8 mouse cellular contexts compared by ENCODE assay signal in the genomic region with DNA sequence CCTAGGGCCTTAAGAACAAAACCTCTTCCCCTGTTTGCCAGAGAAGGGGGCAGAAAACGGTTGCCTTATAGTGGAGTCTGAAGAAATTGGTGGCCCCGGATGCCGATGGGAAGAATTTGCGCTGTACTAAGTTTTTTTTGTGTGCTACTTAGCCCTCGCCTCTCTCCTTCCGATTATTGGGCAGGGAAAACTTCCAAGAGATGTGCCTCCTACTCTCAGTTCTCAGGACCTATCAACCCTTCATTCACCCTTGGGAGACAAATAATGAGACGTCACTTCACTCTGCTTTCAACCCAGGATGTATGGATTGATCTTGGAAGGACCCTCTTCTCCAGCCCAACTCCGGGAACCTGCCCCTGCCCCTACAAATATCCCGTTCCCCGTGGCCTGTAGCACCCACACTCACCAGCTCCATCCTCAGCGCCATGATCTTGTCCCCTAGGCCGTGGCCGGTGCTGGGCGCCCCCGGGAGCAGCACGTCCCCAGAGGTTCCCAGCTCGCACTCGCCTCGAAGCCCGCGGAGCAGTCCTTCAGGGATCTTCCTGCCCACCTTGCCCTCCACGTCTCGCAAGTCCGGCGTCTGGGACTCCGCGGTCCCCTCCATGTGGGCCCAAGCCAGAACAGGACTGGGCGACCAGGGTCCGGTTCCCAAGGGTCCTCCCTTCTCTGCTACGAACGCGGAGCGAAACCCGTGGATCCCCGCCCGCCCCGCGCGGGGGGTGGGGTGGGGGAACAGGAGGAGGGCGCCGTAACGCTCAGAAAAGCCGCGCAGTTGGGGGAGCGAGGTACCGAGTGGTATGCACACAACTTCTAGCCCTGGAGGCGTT. TPM values are rescaled to one million over a fixed set of nuclear protein-coding genes. Genes with fewer than 3 reads are reported as not detected.
DNase-seq lines count a peak whose midpoint lies in the region; ATAC-seq and TF ChIP-seq lines count a peak whose summit lies in the region.

No protein-coding gene starts in this region.

- H3K4me2 ChIP-seq in forebrain, embryonic 11.5 days (ENCODE audit: low read depth, low read length, severe bottlenecking) = peak overlapping the region; percentile 92
- H3K4me2 ChIP-seq in heart, embryonic 16.5 days (ENCODE audit: low read depth, low read length) = peak overlapping the region; percentile 94
- peak overlapping the region; percentile 67 for H3K4me2 ChIP-seq in liver, embryonic 16.5 days (ENCODE audit: low read depth, low read length)
- H3K4me2 ChIP-seq in neural tube, embryonic 13.5 days = peak overlapping the region; percentile 97

- TF ChIP-seq POLR2A in bone marrow macrophage, adult 2 months (IDR thresholded peaks at IDR 0.05; ENCODE audit: borderline replicate concordance, low read depth, low read length) = no peak

- H3K9ac ChIP-seq in forebrain, embryonic 11.5 days (ENCODE audit: low read length) = peak overlapping the region; percentile 77
- peak overlapping the region; percentile 84 for H3K9ac ChIP-seq in heart, embryonic 16.5 days (ENCODE audit: low read length)
- H3K9ac ChIP-seq in liver, embryonic 16.5 days (ENCODE audit: low read depth, low read length) = peak overlapping the region; percentile 55; the same call in 1 of the 2 replicates
- peak overlapping the region; percentile 80 for H3K9ac ChIP-seq in neural tube, embryonic 13.5 days

- peak overlapping the region; percentile 62 for H3K4me3 ChIP-seq in bone marrow macrophage, adult 2 months (ENCODE audit: insufficient read depth, low read length)
- H3K4me3 ChIP-seq in forebrain, embryonic 11.5 days (ENCODE audit: low read depth, low read length) = peak overlapping the region; percentile 63
- H3K4me3 ChIP-seq in heart, embryonic 16.5 days (ENCODE audit: low read length) = peak overlapping the region; percentile 82
- peak overlapping the region; percentile 55 for H3K4me3 ChIP-seq in liver, embryonic 16.5 days (ENCODE audit: low read depth, low read length)
- peak overlapping the region; percentile 58 for H3K4me3 ChIP-seq in neural tube, embryonic 13.5 days

- 0 out of 2 replicates have a peak, but pooled peaks cover 2% of the 10 kb centered on the region for H3K4me1 ChIP-seq in bone marrow macrophage, adult 2 months (ENCODE audit: control insufficient read depth, insufficient read depth, low read length)
- peaks cover 2% of the 10 kb centered on the region; the same call in 1 of the 2 replicates for H3K4me1 ChIP-seq in forebrain, embryonic 11.5 days (replicated peaks; ENCODE audit: control insufficient read depth, insufficient read depth, low read length)
- H3K4me1 ChIP-seq in heart, embryonic 16.5 days (ENCODE audit: control insufficient read depth, insufficient read depth, low read length) = peaks cover 7% of the 10 kb centered on the region
- H3K4me1 ChIP-seq in liver, embryonic 16.5 days (ENCODE audit: control insufficient read depth, low read depth, low read length) = peaks cover 3% of the 10 kb centered on the region; the same call in 1 of the 2 replicates
- H3K4me1 ChIP-seq in neural tube, embryonic 13.5 days (replicated peaks) = peaks cover 18% of the 10 kb centered on the region

- no peak for TF ChIP-seq CTCF in bone marrow macrophage, adult 2 months (IDR thresholded peaks at IDR 0.05; ENCODE audit: low read depth, low read length)

- DNase-seq in CD8-positive naive resting alpha-beta T cell, adult 2 months (ENCODE audit: low read depth in 2 of 2, low spot score in 2 of 2) = peak; percentile 27 to 30
- DNase-seq in forebrain, embryonic 11.5 days (ENCODE audit: low spot score) = peak; percentile 79
- DNase-seq in kidney, postnatal 10 days = peak; percentile 83
- DNase-seq in testis, postnatal 14 days (ENCODE audit: low spot score) = peak; percentile 72

- H3K9me3 ChIP-seq in forebrain, embryonic 11.5 days (ENCODE audit: control insufficient read depth, low read length) = no peaks in the 10 kb centered on the region
- H3K9me3 ChIP-seq in heart, embryonic 16.5 days (replicated peaks; ENCODE audit: control insufficient read depth, low read length) = 0 out of 2 replicates have a peak, but pooled peaks cover 2% of the 10 kb centered on the region
- no peaks in the 10 kb centered on the region; the same call in 1 of the 2 replicates for H3K9me3 ChIP-seq in liver, embryonic 16.5 days (replicated peaks; ENCODE audit: control insufficient read depth, low read length)
- no peaks in the 10 kb centered on the region for H3K9me3 ChIP-seq in neural tube, embryonic 13.5 days

- peak; percentile 75 for ATAC-seq in forebrain, embryonic 11.5 days (replicated peaks; ENCODE audit: low FRiP score)
- peak; percentile 79 for ATAC-seq in heart, embryonic 16.5 days (replicated peaks; ENCODE audit: extremely low read depth, insufficient read depth, low FRiP score)
- peak; percentile 47; the same call in 1 of the 2 replicates for ATAC-seq in liver, embryonic 16.5 days (ENCODE audit: low read depth)
- ATAC-seq in neural tube, embryonic 13.5 days (ENCODE audit: low read depth) = peak; percentile 63

- WGBS in forebrain, embryonic 11.5 days = under 1% methylated on average over 40 of the region's 47 CpGs
- under 1% methylated on average over 45 of the region's 47 CpGs for WGBS in heart, embryonic 16.5 days
- 1% methylated on average over 47 of the region's 47 CpGs for WGBS in liver, embryonic 16.5 days (ENCODE audit: insufficient replicate concordance)
- WGBS in neural tube, embryonic 13.5 days = under 1% methylated on average over 47 of the region's 47 CpGs

- peaks cover 3% of the 10 kb centered on the region for H3K27me3 ChIP-seq in forebrain, embryonic 11.5 days (ENCODE audit: control insufficient read depth, insufficient read depth, low read length)
- no peaks in the 10 kb centered on the region for H3K27me3 ChIP-seq in heart, embryonic 16.5 days (ENCODE audit: control insufficient read depth, insufficient read depth, low read length)
- H3K27me3 ChIP-seq in liver, embryonic 16.5 days (ENCODE audit: control insufficient read depth, insufficient read depth, low read depth, low read length) = peaks cover 32% of the 10 kb centered on the region
- peaks cover 25% of the 10 kb centered on the region for H3K27me3 ChIP-seq in neural tube, embryonic 13.5 days

- no peak overlapping the region for H3K27ac ChIP-seq in bone marrow macrophage, adult 2 months (ENCODE audit: insufficient read depth, low read depth, low read length)
- no peak overlapping the region for H3K27ac ChIP-seq in forebrain, embryonic 11.5 days (ENCODE audit: low read depth, low read length)
- H3K27ac ChIP-seq in heart, embryonic 16.5 days (ENCODE audit: low read length) = 0 out of 2 replicates have a peak overlapping the region, but pooled peaks have one; percentile 4
- H3K27ac ChIP-seq in liver, embryonic 16.5 days (ENCODE audit: low read length) = no peak overlapping the region
- no peak overlapping the region for H3K27ac ChIP-seq in neural tube, embryonic 13.5 days (replicated peaks)

- no peaks in the 10 kb centered on the region for H3K36me3 ChIP-seq in forebrain, embryonic 11.5 days (ENCODE audit: control insufficient read depth, insufficient read depth, low read length)
- H3K36me3 ChIP-seq in heart, embryonic 16.5 days (ENCODE audit: control insufficient read depth, insufficient read depth) = no peaks in the 10 kb centered on the region
- H3K36me3 ChIP-seq in liver, embryonic 16.5 days (ENCODE audit: control insufficient read depth, insufficient read depth) = no peaks in the 10 kb centered on the region
- H3K36me3 ChIP-seq in neural tube, embryonic 13.5 days = no peaks in the 10 kb centered on the region

RNA-seq across cellular contexts. Expression of a gene that starts 7.0 kb away (rescaled TPM):
- polyA plus RNA-seq in bone marrow macrophage, adult 2 months (2012; ENCODE audit: insufficient read depth, insufficient read length, missing spikeins) = 0.12 and 0.13 TPM in 2 replicates
- 2.3 and 2.8 TPM in 2 replicates for polyA plus RNA-seq in forebrain, embryonic 11.5 days (2014; fragmentation: Nextera tagmentation; extraction: Ambion mirVana)
- 2.3 and 2.9 TPM in 2 replicates for polyA plus RNA-seq in heart, embryonic 16.5 days (2015; fragmentation: Nextera tagmentation; extraction: Ambion mirVana)
- polyA plus RNA-seq in liver, embryonic 16.5 days (2015; fragmentation: Nextera tagmentation; extraction: Ambion mirVana) = 0.26 and 0.38 TPM in 2 replicates
- 1.7 and 2.0 TPM in 2 replicates for polyA plus RNA-seq in neural tube, embryonic 13.5 days (2015; fragmentation: Nextera tagmentation; extraction: Ambion mirVana)

RNA-seq across cellular contexts. Expression of a gene that starts 20.5 kb away (rescaled TPM):
- 22.3 and 24.0 TPM in 2 replicates for polyA plus RNA-seq in bone marrow macrophage, adult 2 months (2012; ENCODE audit: insufficient read depth, insufficient read length, missing spikeins)
- polyA plus RNA-seq in forebrain, embryonic 11.5 days (2014; fragmentation: Nextera tagmentation; extraction: Ambion mirVana) = 54.9 and 58.8 TPM in 2 replicates
- polyA plus RNA-seq in heart, embryonic 16.5 days (2015; fragmentation: Nextera tagmentation; extraction: Ambion mirVana) = 60.2 and 68.8 TPM in 2 replicates
- polyA plus RNA-seq in liver, embryonic 16.5 days (2015; fragmentation: Nextera tagmentation; extraction: Ambion mirVana) = 10.4 and 11.8 TPM in 2 replicates
- 58.9 and 59.9 TPM in 2 replicates for polyA plus RNA-seq in neural tube, embryonic 13.5 days (2015; fragmentation: Nextera tagmentation; extraction: Ambion mirVana)

RNA-seq across cellular contexts. Expression of a gene that starts 20.6 kb away (rescaled TPM):
- polyA plus RNA-seq in bone marrow macrophage, adult 2 months (2012; ENCODE audit: insufficient read depth, insufficient read length, missing spikeins) = 10.0 and 11.7 TPM in 2 replicates
- 79.1 and 79.2 TPM in 2 replicates for polyA plus RNA-seq in forebrain, embryonic 11.5 days (2014; fragmentation: Nextera tagmentation; extraction: Ambion mirVana)
- polyA plus RNA-seq in heart, embryonic 16.5 days (2015; fragmentation: Nextera tagmentation; extraction: Ambion mirVana) = 18.5 and 20.2 TPM in 2 replicates
- polyA plus RNA-seq in liver, embryonic 16.5 days (2015; fragmentation: Nextera tagmentation; extraction: Ambion mirVana) = 23.1 and 23.7 TPM in 2 replicates
- polyA plus RNA-seq in neural tube, embryonic 13.5 days (2015; fragmentation: Nextera tagmentation; extraction: Ambion mirVana) = 7.7 and 9.2 TPM in 2 replicates

RNA-seq across cellular contexts. Expression of a gene that starts 23.3 kb away (rescaled TPM):
- polyA plus RNA-seq in bone marrow macrophage, adult 2 months (2012; ENCODE audit: insufficient read depth, insufficient read length, missing spikeins) = not detected in 2 replicates
- 0.19 TPM in 1 of 2 replicates, not detected in the other for polyA plus RNA-seq in forebrain, embryonic 11.5 days (2014; fragmentation: Nextera tagmentation; extraction: Ambion mirVana)
- 1.9 and 3.2 TPM in 2 replicates for polyA plus RNA-seq in heart, embryonic 16.5 days (2015; fragmentation: Nextera tagmentation; extraction: Ambion mirVana)
- 0.27 TPM in 1 of 2 replicates, not detected in the other for polyA plus RNA-seq in liver, embryonic 16.5 days (2015; fragmentation: Nextera tagmentation; extraction: Ambion mirVana)
- not detected in 2 replicates for polyA plus RNA-seq in neural tube, embryonic 13.5 days (2015; fragmentation: Nextera tagmentation; extraction: Ambion mirVana)

RNA-seq across cellular contexts. Expression of a gene that starts 29.1 kb away (rescaled TPM):
- polyA plus RNA-seq in bone marrow macrophage, adult 2 months (2012; ENCODE audit: insufficient read depth, insufficient read length, missing spikeins) = not detected in 2 replicates
- polyA plus RNA-seq in forebrain, embryonic 11.5 days (2014; fragmentation: Nextera tagmentation; extraction: Ambion mirVana) = not detected in 2 replicates
- not detected in 2 replicates for polyA plus RNA-seq in heart, embryonic 16.5 days (2015; fragmentation: Nextera tagmentation; extraction: Ambion mirVana)
- polyA plus RNA-seq in liver, embryonic 16.5 days (2015; fragmentation: Nextera tagmentation; extraction: Ambion mirVana) = not detected in 2 replicates
- not detected in 2 replicates for polyA plus RNA-seq in neural tube, embryonic 13.5 days (2015; fragmentation: Nextera tagmentation; extraction: Ambion mirVana)

Comparison
In these comparisons a context has a peak if more than half of its experiments do, and no peak if none do; other contexts are left out.
1. DNase-seq: peak in every context shown above with its lines; median percentile 83 in kidney, postnatal 10 days; 79 in forebrain, embryonic 11.5 days; 72 in testis, postnatal 14 days; 28 in CD8-positive naive resting alpha-beta T cell, adult 2 months.